Mouse (Mus musculus): ENCODE data around the gene Lrig2. TPM values are rescaled to one million over a fixed set of nuclear protein-coding genes. Genes with fewer than 3 reads are reported as not detected.

The Lrig2 gene
- polyA plus RNA-seq, 1 experiment from 2014 or later = 20.2 TPM

- 85% methylated on average over 1 of the region's 1 CpGs for WGBS
- Histone ChIP-seq H3K36me3 (no peaks in the 10 kb centered on the region), H3K4me1 (no peaks in the 10 kb centered on the region), H3K9me3 (replicated peaks) (no peaks in the 10 kb centered on the region), H3K4me3 (no peak overlapping the region), H3K27me3 (ENCODE audit: low read depth, poor library complexity, severe bottlenecking) (no peaks in the 10 kb centered on the region), H3K27ac (no peak overlapping the region)
- DNase-seq (ENCODE audit: low spot score) = no peak
Observed at GRCm38 (mm10) chr3:104525029-104525428, 13.3 kb upstream of the Lrig2 start.

GRCm38 (mm10) chr3:104523333-104523871 lies 11.7 kb upstream of the Lrig2 start:
- 79% methylated on average over 4 of the region's 4 CpGs for WGBS
- no peaks in the 10 kb centered on the region for H3K36me3 ChIP-seq

GRCm38 (mm10) chr3:104521341-104521924 lies 9.7 kb upstream of the Lrig2 start:
- 59% methylated on average over 3 of the region's 3 CpGs for WGBS
- Histone ChIP-seq H3K27me3 (ENCODE audit: low read depth, poor library complexity, severe bottlenecking) (no peaks in the 10 kb centered on the region), H3K27ac (no peak overlapping the region), H3K4me3 (no peak overlapping the region), H3K36me3 (no peaks in the 10 kb centered on the region), H3K4me1 (no peaks in the 10 kb centered on the region), H3K9me3 (replicated peaks) (no peaks in the 10 kb centered on the region)
- no peak for DNase-seq (ENCODE audit: low spot score)

More at GRCm38 (mm10) chr3:104523333-104523871, 11.7 kb upstream of the Lrig2 start:
- Histone ChIP-seq H3K4me3 (no peak overlapping the region), H3K4me1 (no peaks in the 10 kb centered on the region), H3K9me3 (replicated peaks) (no peaks in the 10 kb centered on the region), H3K27me3 (ENCODE audit: low read depth, poor library complexity, severe bottlenecking) (no peaks in the 10 kb centered on the region), H3K27ac (no peak overlapping the region)
- no peak for DNase-seq (ENCODE audit: low spot score)

GRCm38 (mm10) chr3:104520471-104520870 lies 8.8 kb upstream of the Lrig2 start:
- no peaks in the 10 kb centered on the region for H3K9me3 ChIP-seq (replicated peaks)
- DNase-seq (ENCODE audit: low spot score) = no peak
- WGBS = 73% methylated on average over 3 of the region's 3 CpGs

GRCm38 (mm10) chr3:104518931-104519330 lies 7.2 kb upstream of the Lrig2 start:
- DNase-seq (ENCODE audit: low spot score) = no peak
- 69% methylated on average over 6 of the region's 6 CpGs for WGBS
- H3K27me3 ChIP-seq (ENCODE audit: low read depth, poor library complexity, severe bottlenecking) = no peaks in the 10 kb centered on the region
- H3K9me3 ChIP-seq (replicated peaks) = no peaks in the 10 kb centered on the region
- H3K36me3 ChIP-seq = no peaks in the 10 kb centered on the region
- H3K4me1 ChIP-seq = no peaks in the 10 kb centered on the region
- H3K4me3 ChIP-seq = no peak overlapping the region
- H3K27ac ChIP-seq = no peak overlapping the region

More at GRCm38 (mm10) chr3:104520471-104520870, 8.8 kb upstream of the Lrig2 start:
- Histone ChIP-seq H3K36me3 (no peaks in the 10 kb centered on the region), H3K27me3 (ENCODE audit: low read depth, poor library complexity, severe bottlenecking) (no peaks in the 10 kb centered on the region), H3K4me3 (no peak overlapping the region), H3K27ac (no peak overlapping the region), H3K4me1 (no peaks in the 10 kb centered on the region)

- no peaks in the 10 kb centered on the region for H3K27me3 ChIP-seq (ENCODE audit: low read depth, poor library complexity, severe bottlenecking)
- no peak overlapping the region for H3K27ac ChIP-seq
- no peaks in the 10 kb centered on the region for H3K36me3 ChIP-seq
- H3K4me1 ChIP-seq = no peaks in the 10 kb centered on the region
- no peaks in the 10 kb centered on the region for H3K9me3 ChIP-seq (replicated peaks)
- DNase-seq (ENCODE audit: low spot score) = no peak
- WGBS = 88% methylated on average over 3 of the region's 3 CpGs
- no peak overlapping the region for H3K4me3 ChIP-seq
Observed at GRCm38 (mm10) chr3:104518411-104518810, 6.7 kb upstream of the Lrig2 start.

GRCm38 (mm10) chr3:104517161-104517560 lies 5.4 kb upstream of the Lrig2 start:
- Histone ChIP-seq H3K27ac (no peak overlapping the region), H3K27me3 (ENCODE audit: low read depth, poor library complexity, severe bottlenecking) (no peaks in the 10 kb centered on the region)
- 86% methylated on average over 5 of the region's 5 CpGs for WGBS

GRCm38 (mm10) chr3:104514510-104514909 lies 2.8 kb upstream of the Lrig2 start:
- no peak for DNase-seq (ENCODE audit: low spot score)
- Histone ChIP-seq H3K4me3 (no peak overlapping the region), H3K4me1 (peaks cover 12% of the 10 kb centered on the region), H3K27me3 (ENCODE audit: low read depth, poor library complexity, severe bottlenecking) (no peaks in the 10 kb centered on the region), H3K27ac (no peak overlapping the region), H3K9me3 (replicated peaks) (no peaks in the 10 kb centered on the region), H3K36me3 (no peaks in the 10 kb centered on the region)
- 74% methylated on average over 2 of the region's 2 CpGs for WGBS

More at GRCm38 (mm10) chr3:104517161-104517560, 5.4 kb upstream of the Lrig2 start:
- Histone ChIP-seq H3K9me3 (replicated peaks) (no peaks in the 10 kb centered on the region), H3K4me3 (no peak overlapping the region), H3K4me1 (peaks cover 4% of the 10 kb centered on the region; the same call in 1 of the 2 replicates), H3K36me3 (no peaks in the 10 kb centered on the region)
- DNase-seq (ENCODE audit: low spot score) = no peak

- Histone ChIP-seq H3K27me3 (ENCODE audit: low read depth, poor library complexity, severe bottlenecking) (no peaks in the 10 kb centered on the region), H3K4me3 (peak overlapping the region; percentile 97), H3K4me1 (peaks cover 12% of the 10 kb centered on the region), H3K27ac (peak overlapping the region; percentile 91; the same call in 1 of the 2 replicates), H3K9me3 (replicated peaks) (no peaks in the 10 kb centered on the region), H3K36me3 (no peaks in the 10 kb centered on the region)
- WGBS = 25% methylated on average over 5 of the region's 5 CpGs
- no peak for DNase-seq (ENCODE audit: low spot score)
Observed at GRCm38 (mm10) chr3:104512424-104512748, 668 bp upstream of the Lrig2 start.

GRCm38 (mm10) chr3:104510771-104511429 lies 818 bp downstream of the Lrig2 start:
- 3% methylated on average over 14 of the region's 14 CpGs for WGBS
- peak overlapping the region; percentile 97 for H3K4me3 ChIP-seq
- DNase-seq (ENCODE audit: low spot score) = no peak
- no peaks in the 10 kb centered on the region for H3K36me3 ChIP-seq
- no peaks in the 10 kb centered on the region for H3K27me3 ChIP-seq (ENCODE audit: low read depth, poor library complexity, severe bottlenecking)
- H3K4me1 ChIP-seq = peaks cover 12% of the 10 kb centered on the region
- H3K9me3 ChIP-seq (replicated peaks) = no peaks in the 10 kb centered on the region
- H3K27ac ChIP-seq = peak overlapping the region; percentile 91

GRCm38 (mm10) chr3:104501648-104502047 lies 10.1 kb downstream of the Lrig2 start:
- Histone ChIP-seq H3K4me1 (no peaks in the 10 kb centered on the region), H3K9me3 (replicated peaks) (no peaks in the 10 kb centered on the region)
- 86% methylated on average over 2 of the region's 2 CpGs for WGBS

GRCm38 (mm10) chr3:104500881-104501280 lies 10.8 kb downstream of the Lrig2 start:
- no peak overlapping the region for H3K27ac ChIP-seq
- DNase-seq (ENCODE audit: low spot score) = no peak
- peaks cover 12% of the 10 kb centered on the region for H3K36me3 ChIP-seq
- H3K27me3 ChIP-seq (ENCODE audit: low read depth, poor library complexity, severe bottlenecking) = no peaks in the 10 kb centered on the region
- no peaks in the 10 kb centered on the region for H3K4me1 ChIP-seq
- WGBS = 94% methylated on average over 2 of the region's 2 CpGs
- no peak overlapping the region for H3K4me3 ChIP-seq
- H3K9me3 ChIP-seq (replicated peaks) = no peaks in the 10 kb centered on the region

More at GRCm38 (mm10) chr3:104501648-104502047, 10.1 kb downstream of the Lrig2 start:
- Histone ChIP-seq H3K27ac (no peak overlapping the region), H3K4me3 (no peak overlapping the region), H3K27me3 (ENCODE audit: low read depth, poor library complexity, severe bottlenecking) (no peaks in the 10 kb centered on the region), H3K36me3 (peaks cover 4% of the 10 kb centered on the region)
- DNase-seq (ENCODE audit: low spot score) = no peak

- H3K4me1 ChIP-seq = no peaks in the 10 kb centered on the region
- H3K36me3 ChIP-seq = peaks cover 45% of the 10 kb centered on the region
- H3K9me3 ChIP-seq (replicated peaks) = no peaks in the 10 kb centered on the region
- H3K27ac ChIP-seq = no peak overlapping the region
- H3K27me3 ChIP-seq (ENCODE audit: low read depth, poor library complexity, severe bottlenecking) = no peaks in the 10 kb centered on the region
- H3K4me3 ChIP-seq = no peak overlapping the region
- WGBS = 98% methylated on average over 4 of the region's 4 CpGs
- DNase-seq (ENCODE audit: low spot score) = no peak
Observed at GRCm38 (mm10) chr3:104496176-104496575, 15.5 kb downstream of the Lrig2 start.

Measured in limb, embryonic 10.5 days (tissue).